Mouse (Mus musculus) intestine, embryonic 14.5 days (tissue): ENCODE results near the gene Tbc1d8b. TPM values are rescaled to one million over a fixed set of nuclear protein-coding genes. Genes with fewer than 3 reads are reported as not detected.

Experiments
- ATAC-seq: fragments of 200-750 bp; cut with Nextera tagmentation; replicated peaks from 2 replicates; pipeline ENCODE4 v1.8.0; 2017; ENCODE audit warnings: low read depth, moderate number of reproducible peaks, moderate TSS enrichment, moderate library complexity; ENCODE audit not compliant: low FRiP score, low TSS enrichment
- DNase-seq: peaks from one replicate; pipeline ENCODE4 v3.0.0-alpha.2; 2018; ENCODE audit warnings: low spot score
- H3K27ac ChIP-seq: fragments of 300-500 bp; sonication (generic); 2 replicates; pipeline ENCODE4 v1.5.1; 2014; ENCODE audit warnings: low read depth, mild to moderate bottlenecking, control low read depth
- H3K27me3 ChIP-seq: fragments of 300-500 bp; sonication (generic); replicated peaks from 2 replicates; pipeline ENCODE4 v1.6.1; 2014; ENCODE audit warnings: low read length, control low read depth; ENCODE audit not compliant: control insufficient read depth, insufficient read depth
- H3K36me3 ChIP-seq: fragments of 300-500 bp; sonication (generic); 2 replicates; pipeline ENCODE4 v1.6.1; 2014; ENCODE audit warnings: low read length, control low read depth; ENCODE audit not compliant: control insufficient read depth, insufficient read depth
- H3K4me1 ChIP-seq: fragments of 300-500 bp; sonication (generic); replicated peaks from 2 replicates; pipeline ENCODE4 v1.6.1; 2014; ENCODE audit warnings: low read length, control low read depth, mixed read lengths; ENCODE audit not compliant: control insufficient read depth, insufficient read depth
- H3K4me2 ChIP-seq: fragments of 300-500 bp; sonication (generic); 2 replicates; pipeline ENCODE4 v1.6.1; 2014; ENCODE audit warnings: low read length
- H3K4me3 ChIP-seq: fragments of 300-500 bp; sonication (generic); 2 replicates; pipeline ENCODE4 v1.5.1; 2014; ENCODE audit warnings: low read depth, low read length, control low read depth, mixed read lengths
- H3K9ac ChIP-seq: fragments of 300-500 bp; sonication (generic); 2 replicates; pipeline ENCODE4 v1.6.1; 2014; ENCODE audit warnings: mild to moderate bottlenecking, low read length
- H3K9me3 ChIP-seq: fragments of 300-500 bp; sonication (generic); 2 replicates; pipeline ENCODE4 v1.6.1; 2016; ENCODE audit warnings: low read length, control low read depth; ENCODE audit not compliant: control insufficient read depth
- WGBS: fragments of 180-500 bp; shearing (Covaris S2); extraction: QIAGEN DNeasy Blood & Tissue Kit; methylation state at CpG from one replicate; pipeline ENCODE4 v1.1.7; 2014; 5-methylcytosine and 5-hydroxymethylcytosine counted together
- polyA plus RNA-seq: library from polyadenylated mRNA; unstranded; fragments of >200 nt; fragmentation: Nextera tagmentation; extraction: Ambion mirVana; gene quantifications from 2 replicates; pipeline ENCODE4 v1.2.1, GENCODE M21; 2014

Gene Tbc1d8b
- polyA plus RNA-seq, 1 experiment from 2014 or later: 1.7 TPM

GRCm38 (mm10) chrX:139774309-139775083, 89.7 kb downstream of the Tbc1d8b start:
- WGBS: 33% methylated on average over 18 of the region's 18 CpGs
- Histone ChIP-seq H3K27ac (no peak overlapping the region), H3K4me2 (no peak overlapping the region), H3K9me3 (no peaks in the 10 kb centered on the region), H3K27me3 (0 out of 2 replicates have a peak, but pooled peaks cover 3% of the 10 kb centered on the region), H3K36me3 (no peaks in the 10 kb centered on the region), H3K4me1 (no peaks in the 10 kb centered on the region), H3K4me3 (no peak overlapping the region), H3K9ac (no peak overlapping the region)
- ATAC-seq (no peak), DNase-seq (peak; percentile 65)

GRCm38 (mm10) chrX:139775084-139775612, 90.4 kb downstream of the Tbc1d8b start:
- Histone ChIP-seq H3K4me1 (no peaks in the 10 kb centered on the region), H3K9me3 (no peaks in the 10 kb centered on the region), H3K9ac (no peak overlapping the region), H3K4me3 (no peak overlapping the region), H3K27ac (no peak overlapping the region), H3K27me3 (0 out of 2 replicates have a peak, but pooled peaks cover 3% of the 10 kb centered on the region), H3K4me2 (no peak overlapping the region), H3K36me3 (no peaks in the 10 kb centered on the region)
- ATAC-seq (no peak), DNase-seq (no peak)
- 65% methylated on average over 7 of the region's 7 CpGs for WGBS

- Histone ChIP-seq H3K4me1 (no peaks in the 10 kb centered on the region), H3K9ac (no peak overlapping the region), H3K4me2 (no peak overlapping the region), H3K27me3 (0 out of 2 replicates have a peak, but pooled peaks cover 3% of the 10 kb centered on the region), H3K27ac (no peak overlapping the region), H3K4me3 (no peak overlapping the region), H3K9me3 (no peaks in the 10 kb centered on the region), H3K36me3 (no peaks in the 10 kb centered on the region)
- ATAC-seq (no peak), DNase-seq (no peak)
- 44% methylated on average over 4 of the region's 4 CpGs for WGBS
Measured at GRCm38 (mm10) chrX:139777357-139777756, 92.6 kb downstream of the Tbc1d8b start.

- Histone ChIP-seq H3K9me3 (no peaks in the 10 kb centered on the region), H3K4me3 (no peak overlapping the region), H3K27ac (no peak overlapping the region), H3K36me3 (no peaks in the 10 kb centered on the region), H3K9ac (no peak overlapping the region), H3K4me1 (no peaks in the 10 kb centered on the region), H3K4me2 (no peak overlapping the region), H3K27me3 (0 out of 2 replicates have a peak, but pooled peaks cover 3% of the 10 kb centered on the region)
- WGBS: 67% methylated on average over 1 of the region's 1 CpGs
- no peak for DNase-seq
- no peak for ATAC-seq
Measured at GRCm38 (mm10) chrX:139778886-139779285, 94.1 kb downstream of the Tbc1d8b start.

GRCm38 (mm10) chrX:139779401-139779800, 94.6 kb downstream of the Tbc1d8b start:
- no peak for DNase-seq
- no peak overlapping the region for H3K27ac ChIP-seq
- H3K9me3 ChIP-seq: no peaks in the 10 kb centered on the region
- no peak overlapping the region for H3K9ac ChIP-seq
- no peak for ATAC-seq
- H3K4me3 ChIP-seq: no peak overlapping the region
- no peak overlapping the region for H3K4me2 ChIP-seq
- WGBS: 58% methylated on average over 5 of the region's 5 CpGs
- 0 out of 2 replicates have a peak, but pooled peaks cover 3% of the 10 kb centered on the region for H3K27me3 ChIP-seq
- no peaks in the 10 kb centered on the region for H3K36me3 ChIP-seq
- no peaks in the 10 kb centered on the region for H3K4me1 ChIP-seq

- H3K9ac ChIP-seq: no peak overlapping the region
- no peaks in the 10 kb centered on the region for H3K36me3 ChIP-seq
- no peak overlapping the region for H3K4me3 ChIP-seq
- H3K27me3 ChIP-seq: 0 out of 2 replicates have a peak, but pooled peaks cover 3% of the 10 kb centered on the region
- no peaks in the 10 kb centered on the region for H3K4me1 ChIP-seq
- ATAC-seq (no peak), DNase-seq (no peak)
- no peaks in the 10 kb centered on the region for H3K9me3 ChIP-seq
- H3K4me2 ChIP-seq: no peak overlapping the region
- 31% methylated on average over 3 of the region's 3 CpGs for WGBS
- no peak overlapping the region for H3K27ac ChIP-seq
Measured at GRCm38 (mm10) chrX:139780988-139781387, 96.2 kb downstream of the Tbc1d8b start.

GRCm38 (mm10) chrX:139781563-139781962, 96.8 kb downstream of the Tbc1d8b start:
- H3K27me3 ChIP-seq: no peaks in the 10 kb centered on the region
- WGBS: 72% methylated on average over 4 of the region's 4 CpGs
- no peaks in the 10 kb centered on the region for H3K9me3 ChIP-seq
- no peaks in the 10 kb centered on the region for H3K4me1 ChIP-seq
- no peak overlapping the region for H3K9ac ChIP-seq
- H3K4me2 ChIP-seq: no peak overlapping the region
- no peak for DNase-seq
- H3K4me3 ChIP-seq: no peak overlapping the region
- ATAC-seq: no peak
- H3K27ac ChIP-seq: no peak overlapping the region
- no peaks in the 10 kb centered on the region for H3K36me3 ChIP-seq

- Histone ChIP-seq H3K4me2 (no peak within 1 kb of the TSS), H3K9ac (no peak within 1 kb of the TSS), H3K4me3 (no peak within 1 kb of the TSS), H3K4me1 (no peaks in the 10 kb centered on the region), H3K27me3 (no peaks in the 10 kb centered on the region), H3K36me3 (no peaks in the 10 kb centered on the region), H3K9me3 (no peaks in the 10 kb centered on the region), H3K27ac (no peak within 1 kb of the TSS)
- ATAC-seq: no peak
- WGBS: 46% methylated on average over 6 of the region's 6 CpGs
- DNase-seq: no peak
Measured at GRCm38 (mm10) chrX:139782278-139783044, 97.7 kb downstream of the Tbc1d8b start, which contains the start of gene Ripply1. Gene Ripply1, minus strand, starts transcription at chrX:139782353.
